Mouse (Mus musculus) neural tube, embryonic 15.5 days (tissue): ENCODE results near the gene Btbd11. TPM values are rescaled to one million over a fixed set of nuclear protein-coding genes. Genes with fewer than 3 reads are reported as not detected.
A peak's percentile ranks its signal among the peaks of the same experiment; 100 is the strongest.

Source experiments
- ATAC-seq: fragments of 200-750 bp; cut with Nextera tagmentation; 2 replicates; pipeline ENCODE4 v1.8.0; 2017; ENCODE audit warnings: mild to moderate bottlenecking, moderate TSS enrichment, moderate library complexity; ENCODE audit not compliant: low FRiP score
- H3K27ac ChIP-seq: fragments of 300-500 bp; sonication (generic); replicated peaks from 2 replicates; pipeline ENCODE4 v1.5.1; 2015; ENCODE audit warnings: mild to moderate bottlenecking, inconsistent platforms
- H3K27me3 ChIP-seq: fragments of 300-500 bp; sonication (generic); replicated peaks from 2 replicates; pipeline ENCODE4 v1.6.1; 2015; ENCODE audit warnings: inconsistent platforms
- H3K36me3 ChIP-seq: fragments of 300-500 bp; sonication (generic); 2 replicates; pipeline ENCODE4 v1.6.1; 2015; ENCODE audit warnings: inconsistent platforms
- H3K4me1 ChIP-seq: fragments of 300-500 bp; sonication (generic); 2 replicates; pipeline ENCODE4 v1.6.1; 2015; ENCODE audit warnings: inconsistent platforms
- H3K4me2 ChIP-seq: fragments of 300-500 bp; sonication (generic); 2 replicates; pipeline ENCODE4 v1.6.1; 2015; ENCODE audit warnings: inconsistent platforms, mild to moderate bottlenecking, moderate library complexity
- H3K4me3 ChIP-seq: fragments of 300-500 bp; sonication (generic); replicated peaks from 2 replicates; pipeline ENCODE4 v1.5.1; 2015; ENCODE audit warnings: mild to moderate bottlenecking, inconsistent platforms
- H3K9ac ChIP-seq: fragments of 300-500 bp; sonication (generic); replicated peaks from 2 replicates; pipeline ENCODE4 v1.6.1; 2015; ENCODE audit warnings: mild to moderate bottlenecking, inconsistent platforms
- H3K9me3 ChIP-seq: fragments of 300-500 bp; sonication (generic); replicated peaks from 2 replicates; pipeline ENCODE4 v1.6.1; 2016; ENCODE audit warnings: inconsistent platforms
- WGBS: fragments of 180-500 bp; shearing (Covaris S2); methylation state at CpG from one replicate; pipeline ENCODE4 v1.1.7; 2015; ENCODE audit warnings: mixed read lengths; 5-methylcytosine and 5-hydroxymethylcytosine counted together
- polyA plus RNA-seq: library from polyadenylated mRNA; unstranded; fragments of >200 nt; fragmentation: Nextera tagmentation; extraction: Ambion mirVana; gene quantifications from 2 replicates; pipeline ENCODE4 v1.2.1, GENCODE M21; 2015

The Btbd11 gene
- polyA plus RNA-seq, 1 experiment from 2014 or later, result 24.9 TPM

- Histone ChIP-seq H3K9me3 (no peaks in the 10 kb centered on the region), H3K27me3 (no peaks in the 10 kb centered on the region), H3K27ac (no peak overlapping the region), H3K36me3 (no peaks in the 10 kb centered on the region), H3K9ac (no peak overlapping the region), H3K4me3 (no peak overlapping the region), H3K4me1 (peaks cover 14% of the 10 kb centered on the region), H3K4me2 (no peak overlapping the region)
- ATAC-seq, result no peak
- WGBS, result 82% methylated on average over 2 of the region's 2 CpGs
These were observed 39.1 kb downstream of the Btbd11 start for GRCm38 (mm10) chr10:85425756-85426155.

- H3K9me3 ChIP-seq, result no peaks in the 10 kb centered on the region
- H3K4me2 ChIP-seq, result no peak overlapping the region
- no peak overlapping the region for H3K27ac ChIP-seq
- no peak for ATAC-seq
- no peak overlapping the region for H3K4me3 ChIP-seq
- no peaks in the 10 kb centered on the region for H3K27me3 ChIP-seq
- H3K9ac ChIP-seq, result no peak overlapping the region
- no peaks in the 10 kb centered on the region for H3K4me1 ChIP-seq
- no peaks in the 10 kb centered on the region for H3K36me3 ChIP-seq
- 86% methylated on average over 3 of the region's 3 CpGs for WGBS
These were observed 50.6 kb downstream of the Btbd11 start for GRCm38 (mm10) chr10:85437217-85437616.

GRCm38 (mm10) chr10:85443371-85443770 lies 56.8 kb downstream of the Btbd11 start:
- 93% methylated on average over 3 of the region's 3 CpGs for WGBS
- H3K9me3 ChIP-seq, result no peaks in the 10 kb centered on the region

GRCm38 (mm10) chr10:85445891-85446290 lies 59.3 kb downstream of the Btbd11 start:
- no peaks in the 10 kb centered on the region for H3K9me3 ChIP-seq
- WGBS, result 88% methylated on average over 3 of the region's 3 CpGs
- no peak overlapping the region for H3K27ac ChIP-seq
- peaks cover 24% of the 10 kb centered on the region for H3K4me1 ChIP-seq
- no peak overlapping the region for H3K4me2 ChIP-seq
- H3K4me3 ChIP-seq, result no peak overlapping the region
- H3K27me3 ChIP-seq, result no peaks in the 10 kb centered on the region
- no peak for ATAC-seq
- no peak overlapping the region for H3K9ac ChIP-seq
- H3K36me3 ChIP-seq, result no peaks in the 10 kb centered on the region

More at GRCm38 (mm10) chr10:85443371-85443770, 56.8 kb downstream of the Btbd11 start:
- Histone ChIP-seq H3K36me3 (no peaks in the 10 kb centered on the region), H3K4me3 (no peak overlapping the region), H3K4me1 (peaks cover 24% of the 10 kb centered on the region), H3K9ac (no peak overlapping the region), H3K4me2 (no peak overlapping the region), H3K27ac (no peak overlapping the region), H3K27me3 (no peaks in the 10 kb centered on the region)
- ATAC-seq, result no peak

- 60% methylated on average over 1 of the region's 1 CpGs for WGBS
- H3K4me2 ChIP-seq, result no peak overlapping the region
These were observed 60.1 kb downstream of the Btbd11 start for GRCm38 (mm10) chr10:85446700-85447099.

GRCm38 (mm10) chr10:85447869-85448268 lies 61.3 kb downstream of the Btbd11 start:
- no peaks in the 10 kb centered on the region for H3K27me3 ChIP-seq
- WGBS, result 87% methylated on average over 2 of the region's 2 CpGs
- peaks cover 35% of the 10 kb centered on the region for H3K4me1 ChIP-seq
- no peak for ATAC-seq
- no peak overlapping the region for H3K4me2 ChIP-seq
- H3K9me3 ChIP-seq, result no peaks in the 10 kb centered on the region
- H3K4me3 ChIP-seq, result no peak overlapping the region
- H3K36me3 ChIP-seq, result no peaks in the 10 kb centered on the region
- H3K9ac ChIP-seq, result 0 out of 2 replicates have a peak overlapping the region, but pooled peaks have one; percentile 10
- H3K27ac ChIP-seq, result peak overlapping the region; percentile 23; the same call in 1 of the 2 replicates

More at GRCm38 (mm10) chr10:85446700-85447099, 60.1 kb downstream of the Btbd11 start:
- no peaks in the 10 kb centered on the region for H3K9me3 ChIP-seq
- no peaks in the 10 kb centered on the region for H3K27me3 ChIP-seq
- peak overlapping the region; percentile 23; the same call in 1 of the 2 replicates for H3K27ac ChIP-seq
- H3K9ac ChIP-seq, result no peak overlapping the region
- ATAC-seq, result no peak
- no peaks in the 10 kb centered on the region for H3K36me3 ChIP-seq
- peaks cover 28% of the 10 kb centered on the region for H3K4me1 ChIP-seq
- H3K4me3 ChIP-seq, result no peak overlapping the region

GRCm38 (mm10) chr10:85451629-85452368 lies 65.2 kb downstream of the Btbd11 start:
- no peaks in the 10 kb centered on the region for H3K27me3 ChIP-seq
- ATAC-seq, result no peak
- H3K27ac ChIP-seq, result no peak overlapping the region

GRCm38 (mm10) chr10:85453221-85453775 lies 66.7 kb downstream of the Btbd11 start:
- peaks cover 11% of the 10 kb centered on the region; the same call in 1 of the 2 replicates for H3K4me1 ChIP-seq
- H3K9me3 ChIP-seq, result no peaks in the 10 kb centered on the region
- 86% methylated on average over 2 of the region's 2 CpGs for WGBS
- H3K27ac ChIP-seq, result no peak overlapping the region
- H3K4me2 ChIP-seq, result no peak overlapping the region
- H3K36me3 ChIP-seq, result no peaks in the 10 kb centered on the region
- no peak overlapping the region for H3K4me3 ChIP-seq
- no peaks in the 10 kb centered on the region for H3K27me3 ChIP-seq
- no peak for ATAC-seq
- H3K9ac ChIP-seq, result no peak overlapping the region

More at GRCm38 (mm10) chr10:85451629-85452368, 65.2 kb downstream of the Btbd11 start:
- no peak overlapping the region for H3K9ac ChIP-seq
- WGBS, result 18% methylated on average over 8 of the region's 8 CpGs
- peaks cover 24% of the 10 kb centered on the region for H3K4me1 ChIP-seq
- H3K4me2 ChIP-seq, result no peak overlapping the region
- no peak overlapping the region for H3K4me3 ChIP-seq
- no peaks in the 10 kb centered on the region for H3K36me3 ChIP-seq
- no peaks in the 10 kb centered on the region for H3K9me3 ChIP-seq

- no peaks in the 10 kb centered on the region for H3K9me3 ChIP-seq
- H3K4me2 ChIP-seq, result no peak overlapping the region
- WGBS, result 47% methylated on average over 4 of the region's 4 CpGs
- H3K9ac ChIP-seq, result no peak overlapping the region
- H3K4me1 ChIP-seq, result peaks cover 19% of the 10 kb centered on the region
- H3K27ac ChIP-seq, result no peak overlapping the region
- H3K27me3 ChIP-seq, result no peaks in the 10 kb centered on the region
- no peak for ATAC-seq
- no peaks in the 10 kb centered on the region for H3K36me3 ChIP-seq
- H3K4me3 ChIP-seq, result no peak overlapping the region
These were observed 69.4 kb downstream of the Btbd11 start for GRCm38 (mm10) chr10:85455985-85456384.

- H3K36me3 ChIP-seq, result no peaks in the 10 kb centered on the region
- H3K4me1 ChIP-seq, result peaks cover 9% of the 10 kb centered on the region
- no peaks in the 10 kb centered on the region for H3K9me3 ChIP-seq
- H3K27ac ChIP-seq, result peak overlapping the region; percentile 67
- H3K4me2 ChIP-seq, result peak overlapping the region; percentile 34
- 32% methylated on average over 17 of the region's 17 CpGs for WGBS
- no peaks in the 10 kb centered on the region for H3K27me3 ChIP-seq
- ATAC-seq, result peak; percentile 77
- no peak overlapping the region for H3K4me3 ChIP-seq
- H3K9ac ChIP-seq, result 0 out of 2 replicates have a peak overlapping the region, but pooled peaks have one; percentile 10
These were observed 72.2 kb downstream of the Btbd11 start for GRCm38 (mm10) chr10:85458744-85459344.

GRCm38 (mm10) chr10:85460736-85461135 lies 74.1 kb downstream of the Btbd11 start:
- H3K36me3 ChIP-seq, result no peaks in the 10 kb centered on the region
- no peak overlapping the region for H3K9ac ChIP-seq
- H3K4me2 ChIP-seq, result no peak overlapping the region
- H3K27me3 ChIP-seq, result no peaks in the 10 kb centered on the region
- 94% methylated on average over 10 of the region's 10 CpGs for WGBS
- peaks cover 26% of the 10 kb centered on the region for H3K4me1 ChIP-seq
- no peak overlapping the region for H3K27ac ChIP-seq
- no peaks in the 10 kb centered on the region for H3K9me3 ChIP-seq
- ATAC-seq, result no peak
- H3K4me3 ChIP-seq, result no peak overlapping the region
